Mouse (Mus musculus): ENCODE measurements around the gene Enthd1. TPM values are rescaled to one million over a fixed set of nuclear protein-coding genes. Genes with fewer than 3 reads are reported as not detected.

Gene Enthd1
- polyA plus RNA-seq, 2 experiments = not detected

GRCm38 (mm10) chr15:80544115-80544514 lies 20.8 kb downstream of the Enthd1 start:
- Histone ChIP-seq H3K36me3 (replicated peaks; ENCODE audit: control insufficient read depth, insufficient read depth, low read depth) (no peaks in the 10 kb centered on the region), H3K4me2 (ENCODE audit: low read depth) (no peak overlapping the region), H3K9me3 (ENCODE audit: control insufficient read depth, low read length) (no peaks in the 10 kb centered on the region), H3K4me1 (replicated peaks; ENCODE audit: control insufficient read depth in 2 of 2, insufficient read depth in 2 of 2, low read length in 1 of 2) (peaks cover 13 to 16% of the 10 kb centered on the region in 2 experiments), H3K4me3 (ENCODE audit: insufficient read depth in 1 of 2, low read depth in 2 of 2, low read length in 2 of 2) (no peak overlapping the region), H3K27ac (no peak overlapping the region), H3K27me3 (ENCODE audit: control insufficient read depth, insufficient read depth, low read length) (no peaks in the 10 kb centered on the region; the same call in 1 of the 2 replicates), H3K9ac (replicated peaks) (no peak overlapping the region)
- ATAC-seq (ENCODE audit: insufficient read depth) (no peak), DNase-seq (ENCODE audit: low read depth in 3 of 3, low spot score in 3 of 3) (no peak)
- WGBS (ENCODE audit: insufficient replicate concordance) = 18% methylated on average over 3 of the region's 3 CpGs
- TF ChIP-seq CTCF (IDR thresholded peaks at IDR 0.05; ENCODE audit: low read depth) = no peak
- TF ChIP-seq EP300 (IDR thresholded peaks at IDR 0.05; ENCODE audit: low read depth) = no peak

- DNase-seq (ENCODE audit: low read depth in 3 of 3, low spot score in 3 of 3) = no peak
- 66% methylated on average over 7 of the region's 7 CpGs for WGBS (ENCODE audit: insufficient replicate concordance)
These were observed 26.1 kb downstream of the Enthd1 start for GRCm38 (mm10) chr15:80538671-80539340.

GRCm38 (mm10) chr15:80538075-80538474 lies 26.9 kb downstream of the Enthd1 start:
- H3K36me3 ChIP-seq (replicated peaks; ENCODE audit: control insufficient read depth, insufficient read depth, low read depth) = no peaks in the 10 kb centered on the region
- H3K9me3 ChIP-seq (ENCODE audit: control insufficient read depth, low read length) = no peaks in the 10 kb centered on the region
- H3K9ac ChIP-seq (replicated peaks) = no peak overlapping the region
- no peaks in the 10 kb centered on the region for H3K27me3 ChIP-seq (ENCODE audit: control insufficient read depth, insufficient read depth, low read length)
- H3K4me2 ChIP-seq (ENCODE audit: low read depth) = no peak overlapping the region
- peaks cover 15 to 19% of the 10 kb centered on the region in 2 experiments for H3K4me1 ChIP-seq (replicated peaks; ENCODE audit: control insufficient read depth in 2 of 2, insufficient read depth in 2 of 2, low read length in 1 of 2)
- H3K4me3 ChIP-seq (ENCODE audit: insufficient read depth in 1 of 2, low read depth in 2 of 2, low read length in 2 of 2) = no peak overlapping the region
- DNase-seq (ENCODE audit: low read depth in 3 of 3, low spot score in 3 of 3) (no peak), ATAC-seq (ENCODE audit: insufficient read depth) (no peak)
- no peak overlapping the region for H3K27ac ChIP-seq
- TF ChIP-seq EP300 (IDR thresholded peaks at IDR 0.05; ENCODE audit: low read depth) = no peak
- TF ChIP-seq CTCF (IDR thresholded peaks at IDR 0.05; ENCODE audit: low read depth) = no peak
- 43% methylated on average over 2 of the region's 2 CpGs for WGBS (ENCODE audit: insufficient replicate concordance)

More at GRCm38 (mm10) chr15:80538671-80539340, 26.1 kb downstream of the Enthd1 start:
- ATAC-seq (ENCODE audit: insufficient read depth) = no peak
- Histone ChIP-seq H3K9ac (replicated peaks) (no peak overlapping the region), H3K36me3 (replicated peaks; ENCODE audit: control insufficient read depth, insufficient read depth, low read depth) (no peaks in the 10 kb centered on the region), H3K27me3 (ENCODE audit: control insufficient read depth, insufficient read depth, low read length) (no peaks in the 10 kb centered on the region), H3K9me3 (ENCODE audit: control insufficient read depth, low read length) (no peaks in the 10 kb centered on the region), H3K4me1 (replicated peaks; ENCODE audit: control insufficient read depth in 2 of 2, insufficient read depth in 2 of 2, low read length in 1 of 2) (peaks cover 9 to 13% of the 10 kb centered on the region in 2 experiments), H3K4me3 (ENCODE audit: insufficient read depth in 1 of 2, low read depth in 2 of 2, low read length in 2 of 2) (no peak overlapping the region), H3K4me2 (ENCODE audit: low read depth) (no peak overlapping the region), H3K27ac (no peak overlapping the region)
- TF ChIP-seq CTCF (IDR thresholded peaks at IDR 0.05; ENCODE audit: low read depth) (no peak), EP300 (IDR thresholded peaks at IDR 0.05; ENCODE audit: low read depth) (no peak)

GRCm38 (mm10) chr15:80536051-80536450 lies 28.9 kb downstream of the Enthd1 start:
- Histone ChIP-seq H3K36me3 (replicated peaks; ENCODE audit: control insufficient read depth, insufficient read depth, low read depth) (no peaks in the 10 kb centered on the region), H3K9ac (replicated peaks) (no peak overlapping the region), H3K4me3 (ENCODE audit: insufficient read depth in 1 of 2, low read depth in 2 of 2, low read length in 2 of 2) (no peak overlapping the region), H3K27ac (no peak overlapping the region), H3K9me3 (ENCODE audit: control insufficient read depth, low read length) (no peaks in the 10 kb centered on the region), H3K4me1 (replicated peaks; ENCODE audit: control insufficient read depth in 2 of 2, insufficient read depth in 2 of 2, low read length in 1 of 2) (peaks cover 32 to 35% of the 10 kb centered on the region in 2 experiments), H3K27me3 (ENCODE audit: control insufficient read depth, insufficient read depth, low read length) (no peaks in the 10 kb centered on the region), H3K4me2 (ENCODE audit: low read depth) (no peak overlapping the region)
- TF ChIP-seq CTCF (IDR thresholded peaks at IDR 0.05; ENCODE audit: low read depth) (no peak), EP300 (IDR thresholded peaks at IDR 0.05; ENCODE audit: low read depth) (no peak)
- ATAC-seq (ENCODE audit: insufficient read depth) = no peak
- WGBS (ENCODE audit: insufficient replicate concordance) = 67% methylated on average over 2 of the region's 2 CpGs
- DNase-seq (ENCODE audit: low read depth in 3 of 3, low spot score in 3 of 3) = no peak

- H3K36me3 ChIP-seq (replicated peaks; ENCODE audit: control insufficient read depth, insufficient read depth, low read depth) = no peaks in the 10 kb centered on the region
- ATAC-seq (ENCODE audit: insufficient read depth) (no peak), DNase-seq (ENCODE audit: low read depth in 3 of 3, low spot score in 3 of 3) (no peak)
- H3K9me3 ChIP-seq (ENCODE audit: control insufficient read depth, low read length) = no peaks in the 10 kb centered on the region
- H3K4me1 ChIP-seq (replicated peaks; ENCODE audit: control insufficient read depth in 2 of 2, insufficient read depth in 2 of 2, low read length in 1 of 2) = peaks cover 34 to 39% of the 10 kb centered on the region in 2 experiments
- no peak overlapping the region for H3K4me3 ChIP-seq (ENCODE audit: insufficient read depth in 1 of 2, low read depth in 2 of 2, low read length in 2 of 2)
- WGBS (ENCODE audit: insufficient replicate concordance) = 69% methylated on average over 6 of the region's 6 CpGs
- TF ChIP-seq EP300 (IDR thresholded peaks at IDR 0.05; ENCODE audit: low read depth) (no peak), CTCF (IDR thresholded peaks at IDR 0.05; ENCODE audit: low read depth) (no peak)
- peak overlapping the region; percentile 93 for H3K27ac ChIP-seq
- no peaks in the 10 kb centered on the region for H3K27me3 ChIP-seq (ENCODE audit: control insufficient read depth, insufficient read depth, low read length)
- H3K9ac ChIP-seq (replicated peaks) = peak overlapping the region; percentile 72
- H3K4me2 ChIP-seq (ENCODE audit: low read depth) = no peak overlapping the region; the same call in none of the 2 replicates
These were observed 31.7 kb downstream of the Enthd1 start for GRCm38 (mm10) chr15:80533274-80533673.

Data from liver, embryonic 14.5 days (tissue).